Mouse (Mus musculus): ENCODE results near the gene Rps18. TPM values are rescaled to one million over a fixed set of nuclear protein-coding genes. Genes with fewer than 3 reads are reported as not detected.

Gene Rps18
- polyA plus RNA-seq, 1 experiment from 2014 or later, result 2,078 TPM

GRCm38 (mm10) chr17:33932970-33933369, 22.8 kb downstream of the Rps18 start:
- H3K4me3 ChIP-seq (ENCODE audit: low read depth, low read length), result no peak overlapping the region
- no peak overlapping the region for H3K27ac ChIP-seq (replicated peaks; ENCODE audit: low read depth, low read length)
- peaks cover 40% of the 10 kb centered on the region for H3K36me3 ChIP-seq (ENCODE audit: control insufficient read depth, insufficient read depth, low read length)
- no peak overlapping the region for H3K4me2 ChIP-seq (ENCODE audit: low read depth, low read length)
- H3K9ac ChIP-seq (ENCODE audit: low read depth, low read length), result 0 out of 2 replicates have a peak overlapping the region, but pooled peaks have one; percentile 8
- 83% methylated on average over 15 of the region's 15 CpGs for WGBS
- H3K27me3 ChIP-seq (replicated peaks; ENCODE audit: control insufficient read depth, insufficient read depth, low read length), result no peaks in the 10 kb centered on the region
- H3K9me3 ChIP-seq (ENCODE audit: control insufficient read depth, low read length), result no peaks in the 10 kb centered on the region
- DNase-seq (ENCODE audit: low spot score), result no peak
- peaks cover 12% of the 10 kb centered on the region for H3K4me1 ChIP-seq (ENCODE audit: control insufficient read depth, insufficient read depth, low read length)
- ATAC-seq (ENCODE audit: low read depth), result no peak

- H3K4me2 ChIP-seq (ENCODE audit: low read depth, low read length), result no peak overlapping the region
- no peak for ATAC-seq (ENCODE audit: low read depth)
- H3K9me3 ChIP-seq (ENCODE audit: control insufficient read depth, low read length), result no peaks in the 10 kb centered on the region
- H3K27me3 ChIP-seq (replicated peaks; ENCODE audit: control insufficient read depth, insufficient read depth, low read length), result no peaks in the 10 kb centered on the region
- no peak for DNase-seq (ENCODE audit: low spot score)
- no peak overlapping the region for H3K4me3 ChIP-seq (ENCODE audit: low read depth, low read length)
- H3K9ac ChIP-seq (ENCODE audit: low read depth, low read length), result no peak overlapping the region
- peaks cover 12% of the 10 kb centered on the region for H3K4me1 ChIP-seq (ENCODE audit: control insufficient read depth, insufficient read depth, low read length)
- peaks cover 38% of the 10 kb centered on the region for H3K36me3 ChIP-seq (ENCODE audit: control insufficient read depth, insufficient read depth, low read length)
- WGBS, result 75% methylated on average over 14 of the region's 14 CpGs
- no peak overlapping the region for H3K27ac ChIP-seq (replicated peaks; ENCODE audit: low read depth, low read length)
These were observed 23.4 kb downstream of the Rps18 start for GRCm38 (mm10) chr17:33932448-33932847.

- Histone ChIP-seq H3K27ac (replicated peaks; ENCODE audit: low read depth, low read length) (no peak overlapping the region), H3K9ac (ENCODE audit: low read depth, low read length) (peak overlapping the region; percentile 79; the same call in 1 of the 2 replicates), H3K4me3 (ENCODE audit: low read depth, low read length) (no peak overlapping the region), H3K4me1 (ENCODE audit: control insufficient read depth, insufficient read depth, low read length) (peaks cover 12% of the 10 kb centered on the region), H3K36me3 (ENCODE audit: control insufficient read depth, insufficient read depth, low read length) (peaks cover 37% of the 10 kb centered on the region), H3K4me2 (ENCODE audit: low read depth, low read length) (0 out of 2 replicates have a peak overlapping the region, but pooled peaks have one; percentile 96), H3K9me3 (ENCODE audit: control insufficient read depth, low read length) (no peaks in the 10 kb centered on the region), H3K27me3 (replicated peaks; ENCODE audit: control insufficient read depth, insufficient read depth, low read length) (no peaks in the 10 kb centered on the region)
- no peak for DNase-seq (ENCODE audit: low spot score)
- no peak for ATAC-seq (ENCODE audit: low read depth)
- 89% methylated on average over 11 of the region's 11 CpGs for WGBS
These were observed 23.9 kb downstream of the Rps18 start for GRCm38 (mm10) chr17:33931947-33932346.

GRCm38 (mm10) chr17:33931159-33931866, 24.5 kb downstream of the Rps18 start:
- DNase-seq (ENCODE audit: low spot score) (no peak), ATAC-seq (ENCODE audit: low read depth) (no peak)
- Histone ChIP-seq H3K4me2 (ENCODE audit: low read depth, low read length) (peak overlapping the region; percentile 96), H3K36me3 (ENCODE audit: control insufficient read depth, insufficient read depth, low read length) (peaks cover 39% of the 10 kb centered on the region), H3K27me3 (replicated peaks; ENCODE audit: control insufficient read depth, insufficient read depth, low read length) (no peaks in the 10 kb centered on the region), H3K4me1 (ENCODE audit: control insufficient read depth, insufficient read depth, low read length) (peaks cover 12% of the 10 kb centered on the region), H3K9ac (ENCODE audit: low read depth, low read length) (peak overlapping the region; percentile 79), H3K9me3 (ENCODE audit: control insufficient read depth, low read length) (no peaks in the 10 kb centered on the region), H3K4me3 (ENCODE audit: low read depth, low read length) (peak overlapping the region; percentile 81), H3K27ac (replicated peaks; ENCODE audit: low read depth, low read length) (no peak overlapping the region; the same call in 1 of the 2 replicates)
- 36% methylated on average over 14 of the region's 18 CpGs for WGBS

GRCm38 (mm10) chr17:33930280-33931158, 25.3 kb downstream of the Rps18 start:
- 1% methylated on average over 36 of the region's 45 CpGs for WGBS
- H3K4me3 ChIP-seq (ENCODE audit: low read depth, low read length), result peak overlapping the region; percentile 81
- DNase-seq (ENCODE audit: low spot score) (peak; percentile 77), ATAC-seq (ENCODE audit: low read depth) (peak; percentile 26)
- peak overlapping the region; percentile 79 for H3K9ac ChIP-seq (ENCODE audit: low read depth, low read length)
- peaks cover 38% of the 10 kb centered on the region for H3K36me3 ChIP-seq (ENCODE audit: control insufficient read depth, insufficient read depth, low read length)
- H3K4me2 ChIP-seq (ENCODE audit: low read depth, low read length), result peak overlapping the region; percentile 96
- H3K9me3 ChIP-seq (ENCODE audit: control insufficient read depth, low read length), result no peaks in the 10 kb centered on the region
- H3K4me1 ChIP-seq (ENCODE audit: control insufficient read depth, insufficient read depth, low read length), result peaks cover 12% of the 10 kb centered on the region
- no peaks in the 10 kb centered on the region for H3K27me3 ChIP-seq (replicated peaks; ENCODE audit: control insufficient read depth, insufficient read depth, low read length)
- H3K27ac ChIP-seq (replicated peaks; ENCODE audit: low read depth, low read length), result peak overlapping the region; percentile 91

GRCm38 (mm10) chr17:33929371-33930279, 26.2 kb downstream of the Rps18 start, which contains the start of gene Rgl2:
Rgl2 (plus strand) TSS chr17:33929543.
- H3K36me3 ChIP-seq (ENCODE audit: control insufficient read depth, insufficient read depth, low read length), result peaks cover 33% of the 10 kb centered on the region
- no peaks in the 10 kb centered on the region for H3K27me3 ChIP-seq (replicated peaks; ENCODE audit: control insufficient read depth, insufficient read depth, low read length)
- H3K4me3 ChIP-seq (ENCODE audit: low read depth, low read length), result peak within 1 kb of the TSS; percentile 81
- H3K27ac ChIP-seq (replicated peaks; ENCODE audit: low read depth, low read length), result peak within 1 kb of the TSS; percentile 91
- ATAC-seq (ENCODE audit: low read depth) (peak; percentile 90), DNase-seq (ENCODE audit: low spot score) (peak; percentile 95)
- peaks cover 12% of the 10 kb centered on the region for H3K4me1 ChIP-seq (ENCODE audit: control insufficient read depth, insufficient read depth, low read length)
- no peaks in the 10 kb centered on the region for H3K9me3 ChIP-seq (ENCODE audit: control insufficient read depth, low read length)
- H3K4me2 ChIP-seq (ENCODE audit: low read depth, low read length), result peak within 1 kb of the TSS; percentile 96
- 1% methylated on average over 38 of the region's 80 CpGs for WGBS
- peak within 1 kb of the TSS; percentile 79 for H3K9ac ChIP-seq (ENCODE audit: low read depth, low read length)

GRCm38 (mm10) chr17:33928251-33928947, 27.4 kb downstream of the Rps18 start:
- no peaks in the 10 kb centered on the region for H3K27me3 ChIP-seq (replicated peaks; ENCODE audit: control insufficient read depth, insufficient read depth, low read length)
- no peak overlapping the region for H3K27ac ChIP-seq (replicated peaks; ENCODE audit: low read depth, low read length)
- no peak for DNase-seq (ENCODE audit: low spot score)
- WGBS, result 63% methylated on average over 21 of the region's 21 CpGs
- ATAC-seq (ENCODE audit: low read depth), result no peak
- peaks cover 27% of the 10 kb centered on the region for H3K36me3 ChIP-seq (ENCODE audit: control insufficient read depth, insufficient read depth, low read length)
- H3K4me2 ChIP-seq (ENCODE audit: low read depth, low read length), result peak overlapping the region; percentile 96
- H3K4me1 ChIP-seq (ENCODE audit: control insufficient read depth, insufficient read depth, low read length), result peaks cover 12% of the 10 kb centered on the region
- H3K4me3 ChIP-seq (ENCODE audit: low read depth, low read length), result peak overlapping the region; percentile 81
- H3K9me3 ChIP-seq (ENCODE audit: control insufficient read depth, low read length), result no peaks in the 10 kb centered on the region
- H3K9ac ChIP-seq (ENCODE audit: low read depth, low read length), result peak overlapping the region; percentile 79
